Mouse (Mus musculus) embryonic facial prominence, embryonic 13.5 days (tissue): ENCODE results near the gene Hist1h3g. TPM values are rescaled to one million over a fixed set of nuclear protein-coding genes. Genes with fewer than 3 reads are reported as not detected.
A peak's percentile ranks its signal among the peaks of the same experiment; 100 is the strongest.
"Not testable (repeated sequence)": the region's sequence is repeated elsewhere in the genome, so short reads cannot be mapped to it uniquely, and the experiment has no call there.

Source experiments
- ATAC-seq: fragments of 200-750 bp; cut with Nextera tagmentation; 2 replicates; pipeline ENCODE4 v1.8.0; 2017; ENCODE audit warnings: low read depth; ENCODE audit not compliant: insufficient number of reproducible peaks, insufficient read depth, low FRiP score, low TSS enrichment
- H3K27ac ChIP-seq: fragments of 300-500 bp; sonication (generic); 2 replicates; pipeline ENCODE4 v1.5.1; 2015; ENCODE audit warnings: moderate library complexity, mild to moderate bottlenecking, inconsistent platforms
- H3K27me3 ChIP-seq: fragments of 300-500 bp; sonication (generic); 2 replicates; pipeline ENCODE4 v1.6.1; 2015; ENCODE audit warnings: mild to moderate bottlenecking, inconsistent platforms
- H3K36me3 ChIP-seq: fragments of 300-500 bp; sonication (generic); 2 replicates; pipeline ENCODE4 v1.6.1; 2015; ENCODE audit warnings: mild to moderate bottlenecking, inconsistent platforms
- H3K4me1 ChIP-seq: fragments of 300-500 bp; sonication (generic); 2 replicates; pipeline ENCODE4 v1.6.1; 2015; ENCODE audit warnings: inconsistent platforms
- H3K4me2 ChIP-seq: fragments of 300-500 bp; sonication (generic); 2 replicates; pipeline ENCODE4 v1.6.1; 2015; ENCODE audit warnings: moderate library complexity, mild to moderate bottlenecking, inconsistent platforms
- H3K4me3 ChIP-seq: fragments of 300-500 bp; sonication (generic); 2 replicates; pipeline ENCODE4 v1.5.1; 2015; ENCODE audit warnings: mild to moderate bottlenecking, inconsistent platforms
- H3K9ac ChIP-seq: fragments of 300-500 bp; sonication (generic); 2 replicates; pipeline ENCODE4 v1.6.1; 2015; ENCODE audit warnings: mild to moderate bottlenecking, inconsistent platforms
- H3K9me3 ChIP-seq: fragments of 300-500 bp; sonication (generic); 2 replicates; pipeline ENCODE4 v1.6.1; 2016; ENCODE audit warnings: inconsistent platforms
- WGBS: fragments of 180-500 bp; shearing (Covaris S2); methylation state at CpG from one replicate; pipeline ENCODE4 v1.1.7; 2015; ENCODE audit warnings: mixed read lengths; 5-methylcytosine and 5-hydroxymethylcytosine counted together
- polyA plus RNA-seq: library from polyadenylated mRNA; unstranded; fragments of >200 nt; fragmentation: Nextera tagmentation; extraction: Ambion mirVana; gene quantifications from 2 replicates; pipeline ENCODE4 v1.2.1, GENCODE M21; 2015

Gene Hist1h3g
- polyA plus RNA-seq, 1 experiment from 2014 or later, result 6.7 TPM

GRCm38 (mm10) chr13:23538249-23538648, 3.0 kb downstream of the Hist1h3g start:
- Histone ChIP-seq H3K27ac (0 out of 2 replicates have a peak overlapping the region, but pooled peaks have one; percentile 48), H3K36me3 (no peaks in the 10 kb centered on the region), H3K9ac (0 out of 2 replicates have a peak overlapping the region, but pooled peaks have one; percentile 12), H3K27me3 (no peaks in the 10 kb centered on the region), H3K4me2 (peak overlapping the region; percentile 24), H3K4me3 (no peak overlapping the region), H3K9me3 (no peaks in the 10 kb centered on the region), H3K4me1 (peaks cover 20% of the 10 kb centered on the region)
- WGBS, result 59% methylated on average over 5 of the region's 5 CpGs
- no peak for ATAC-seq

GRCm38 (mm10) chr13:23539821-23540220, 4.6 kb downstream of the Hist1h3g start:
- WGBS, result 68% methylated on average over 1 of the region's 1 CpGs
- not testable (repeated sequence) for H3K4me3 ChIP-seq

GRCm38 (mm10) chr13:23541497-23541896, 6.3 kb downstream of the Hist1h3g start:
- Histone ChIP-seq H3K27me3 (no peaks in the 10 kb centered on the region), H3K36me3 (no peaks in the 10 kb centered on the region), H3K4me1 (peaks cover 10% of the 10 kb centered on the region), H3K9ac (no peak overlapping the region), H3K4me3 (no peak overlapping the region), H3K4me2 (peak overlapping the region; percentile 68; the same call in 1 of the 2 replicates), H3K9me3 (no peaks in the 10 kb centered on the region), H3K27ac (no peak overlapping the region)
- ATAC-seq, result no peak
- WGBS, result 71% methylated on average over 3 of the region's 3 CpGs

More at GRCm38 (mm10) chr13:23539821-23540220, 4.6 kb downstream of the Hist1h3g start:
- H3K27ac ChIP-seq, H3K36me3 ChIP-seq, H3K9me3 ChIP-seq, H3K9ac ChIP-seq, H3K27me3 ChIP-seq, ATAC-seq, H3K4me2 ChIP-seq: not testable (repeated sequence)
- H3K4me1 ChIP-seq, result peaks cover 14% of the 10 kb centered on the region

- Histone ChIP-seq H3K27ac (peak overlapping the region; percentile 92), H3K9ac (peak overlapping the region; percentile 74), H3K4me2 (peak overlapping the region; percentile 68), H3K4me3 (peak overlapping the region; percentile 51)
- H3K9me3 ChIP-seq, ATAC-seq, H3K36me3 ChIP-seq, H3K4me1 ChIP-seq, H3K27me3 ChIP-seq: not testable (repeated sequence)
- 3% methylated on average over 3 of the region's 3 CpGs for WGBS
These were observed 7.2 kb downstream of the Hist1h3g start for GRCm38 (mm10) chr13:23542225-23542980.

GRCm38 (mm10) chr13:23542999-23543607, 7.9 kb downstream of the Hist1h3g start, which contains the start of gene Hist1h2bh:
TSS of gene Hist1h2bh (minus strand) at chr13:23543392.
- H3K4me3 ChIP-seq, result peak within 1 kb of the TSS; percentile 51
- H3K4me2 ChIP-seq, result peak within 1 kb of the TSS; percentile 69
- ATAC-seq, result peak; percentile 91
- H3K27me3 ChIP-seq, H3K9me3 ChIP-seq, H3K4me1 ChIP-seq, H3K36me3 ChIP-seq: not testable (repeated sequence)
- H3K9ac ChIP-seq, result peak within 1 kb of the TSS; percentile 74
- under 1% methylated on average over 27 of the region's 42 CpGs for WGBS
- H3K27ac ChIP-seq, result peak within 1 kb of the TSS; percentile 97

GRCm38 (mm10) chr13:23543965-23544786, 9.0 kb downstream of the Hist1h3g start, which contains the start of gene Hist1h3f:
TSS of gene Hist1h3f (plus strand) at chr13:23544052.
- Histone ChIP-seq H3K4me2 (peak within 1 kb of the TSS; percentile 69), H3K27ac (peak within 1 kb of the TSS; percentile 97), H3K4me1 (no peaks in the 10 kb centered on the region; the same call in 1 of the 2 replicates), H3K9ac (peak within 1 kb of the TSS; percentile 76), H3K27me3 (no peaks in the 10 kb centered on the region), H3K36me3 (no peaks in the 10 kb centered on the region), H3K4me3 (peak within 1 kb of the TSS; percentile 51), H3K9me3 (no peaks in the 10 kb centered on the region)
- peak; percentile 91 for ATAC-seq
- WGBS, result under 1% methylated on average over 22 of the region's 45 CpGs

GRCm38 (mm10) chr13:23544787-23545120, 9.5 kb downstream of the Hist1h3g start:
- not testable (repeated sequence) for H3K4me1 ChIP-seq, H3K9me3 ChIP-seq, H3K27me3 ChIP-seq, H3K36me3 ChIP-seq, ATAC-seq
- H3K27ac ChIP-seq, result peak overlapping the region; percentile 97
- peak overlapping the region; percentile 69 for H3K4me2 ChIP-seq
- peak overlapping the region; percentile 76 for H3K9ac ChIP-seq
- peak overlapping the region; percentile 51 for H3K4me3 ChIP-seq
- 0% methylated on average over 13 of the region's 14 CpGs for WGBS

GRCm38 (mm10) chr13:23546694-23547093, 11.5 kb downstream of the Hist1h3g start:
- no peak overlapping the region for H3K4me3 ChIP-seq
- 0 out of 2 replicates have a peak overlapping the region, but pooled peaks have one; percentile 0 for H3K4me2 ChIP-seq
- no peaks in the 10 kb centered on the region for H3K27me3 ChIP-seq
- 81% methylated on average over 5 of the region's 5 CpGs for WGBS
- H3K27ac ChIP-seq, result peak overlapping the region; percentile 23; the same call in 1 of the 2 replicates
- ATAC-seq, result no peak
- no peak overlapping the region for H3K9ac ChIP-seq
- H3K4me1 ChIP-seq, result peaks cover 6% of the 10 kb centered on the region
- H3K9me3 ChIP-seq, result no peaks in the 10 kb centered on the region
- H3K36me3 ChIP-seq, result no peaks in the 10 kb centered on the region

- 6% methylated on average over 3 of the region's 3 CpGs for WGBS
These were observed 15.5 kb downstream of the Hist1h3g start for GRCm38 (mm10) chr13:23550761-23551145.

GRCm38 (mm10) chr13:23551146-23551834, 16.1 kb downstream of the Hist1h3g start, which contains the start of gene Hist1h4f:
TSS of gene Hist1h4f (minus strand) at chr13:23551648.
- H3K36me3 ChIP-seq, H3K27me3 ChIP-seq, H3K9me3 ChIP-seq: not testable (repeated sequence)
- under 1% methylated on average over 47 of the region's 47 CpGs for WGBS
- Histone ChIP-seq H3K4me3 (peak within 1 kb of the TSS; percentile 48), H3K27ac (peak within 1 kb of the TSS; percentile 94), H3K4me1 (peaks cover 16% of the 10 kb centered on the region), H3K9ac (peak within 1 kb of the TSS; percentile 71), H3K4me2 (peak within 1 kb of the TSS; percentile 72)
- ATAC-seq, result peak; percentile 79

More at GRCm38 (mm10) chr13:23550761-23551145, 15.5 kb downstream of the Hist1h3g start:
- peak overlapping the region; percentile 71 for H3K9ac ChIP-seq
- no peaks in the 10 kb centered on the region for H3K27me3 ChIP-seq
- no peaks in the 10 kb centered on the region for H3K36me3 ChIP-seq
- no peaks in the 10 kb centered on the region for H3K9me3 ChIP-seq
- H3K4me1 ChIP-seq, result peaks cover 16% of the 10 kb centered on the region
- H3K4me3 ChIP-seq, result peak overlapping the region; percentile 48
- ATAC-seq, result no peak
- H3K4me2 ChIP-seq, result peak overlapping the region; percentile 72
- H3K27ac ChIP-seq, result peak overlapping the region; percentile 94
